Mouse (Mus musculus): ENCODE measurements around the gene Ddn.

DNA sequence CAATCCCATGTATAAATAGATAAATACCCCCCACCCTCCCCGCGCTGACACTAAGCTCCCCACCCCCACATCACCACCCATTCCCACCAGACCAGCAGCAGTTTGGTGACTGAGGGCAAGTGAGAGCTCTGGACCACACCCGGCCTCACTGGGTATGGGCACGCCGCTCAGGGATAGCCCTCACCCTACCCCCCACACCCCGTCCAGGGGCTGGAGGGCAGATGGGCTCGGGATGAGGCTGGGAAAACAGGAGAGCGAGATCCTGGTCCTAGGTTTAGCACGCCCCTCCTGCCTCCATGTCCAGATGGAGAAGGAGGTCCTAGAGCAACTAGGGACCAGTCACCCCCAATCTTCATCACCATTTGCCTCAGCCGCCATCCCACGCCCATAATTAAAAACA, 24.0 kb upstream of the Ddn start:
- TF ChIP-seq POLR2A (IDR thresholded peaks at IDR 0.05; ENCODE audit: borderline replicate concordance, insufficient read depth, low read length) (no peak), CTCF (IDR thresholded peaks at IDR 0.05; ENCODE audit: borderline replicate concordance, insufficient read depth, low read depth, low read length) (no peak)
